Mouse (Mus musculus): ENCODE results near the gene Fut4.

- no peak for TF ChIP-seq GATA1 (IDR thresholded peaks at IDR 0.05; ENCODE audit: borderline replicate concordance, low read length)
- TF ChIP-seq CTCF (IDR thresholded peaks at IDR 0.05; ENCODE audit: low read depth, low read length), result no peak
- TF ChIP-seq TAL1 (conservative IDR thresholded peaks at IDR 0.05; ENCODE audit: low read depth, low read length), result no peak
- TF ChIP-seq GATA2 (IDR thresholded peaks at IDR 0.05; ENCODE audit: borderline replicate concordance, low read depth, low read length), result no peak
Measured at GRCm38 (mm10) chr9:14770803-14771471, 18.7 kb upstream of the Fut4 start, which contains the start of gene 1700012B09Rik.
